Mouse (Mus musculus) CH12.LX (cell line): Measurements from ENCODE around the gene Bhmt2. TPM values are rescaled to one million over a fixed set of nuclear protein-coding genes. Genes with fewer than 3 reads are reported as not detected.

Source experiments
- DNase-seq: peaks from one replicate; pipeline ENCODE4 v3.0.0-alpha.2; 2013; ENCODE audit errors: extremely low read depth
- H3K27ac ChIP-seq: 2 replicates; pipeline ENCODE4 v1.5.1; 2012; ENCODE audit warnings: low read depth, mild to moderate bottlenecking, control low read depth, moderate library complexity; ENCODE audit not compliant: insufficient read depth
- H3K27me3 ChIP-seq: replicated peaks from 2 replicates; pipeline ENCODE3; 2012; ENCODE audit warnings: inconsistent platforms
- H3K36me3 ChIP-seq, 2 experiments: replicated peaks in 1 of 2; 2 replicates each; pipeline versions ENCODE3 to v1.6.1; 2012; ENCODE audit warnings: inconsistent platforms in 1 of 2, low read length in 1 of 2, mild to moderate bottlenecking in 1 of 2, mixed read lengths in 1 of 2, moderate library complexity in 1 of 2; ENCODE audit not compliant: control insufficient read depth in 1 of 2, insufficient read depth in 1 of 2
- H3K4me1 ChIP-seq, 2 experiments: 2 replicates each; pipeline ENCODE4 v1.6.1; 2012; ENCODE audit warnings: inconsistent platforms in 1 of 2, moderate library complexity in 1 of 2; ENCODE audit not compliant: insufficient read depth in 2 of 2, control insufficient read depth in 1 of 2
- H3K4me2 ChIP-seq: 2 replicates; pipeline ENCODE4 v1.6.1; 2012; ENCODE audit warnings: low read depth, mild to moderate bottlenecking, control low read depth; ENCODE audit not compliant: poor library complexity, insufficient read depth, severe bottlenecking
- H3K4me3 ChIP-seq, 3 experiments: fragments of 150-350 bp in 1 of 3; sonication (generic) in 1 of 3; replicated peaks in 1 of 3; 2 replicates each; pipeline versions ENCODE3 to v1.5.1; 2011 to 2012; ENCODE audit warnings: low read depth in 2 of 3, low read length in 2 of 3, mild to moderate bottlenecking in 2 of 3, moderate library complexity in 2 of 3, control low read depth in 1 of 3, improper control_type of control experiment in 1 of 3, inconsistent platforms in 1 of 3, mixed read lengths in 1 of 3; ENCODE audit not compliant: poor library complexity in 1 of 3
- H3K79me2 ChIP-seq: replicated peaks from 2 replicates; pipeline ENCODE4 v1.6.1; 2012; ENCODE audit warnings: mild to moderate bottlenecking, moderate library complexity; ENCODE audit not compliant: control insufficient read depth, poor library complexity, insufficient read depth, severe bottlenecking; ENCODE audit errors: extremely low read depth
- H3K9ac ChIP-seq: 2 replicates; pipeline ENCODE4 v1.6.1; 2012; ENCODE audit warnings: low read depth, mild to moderate bottlenecking, control low read depth, moderate library complexity; ENCODE audit not compliant: insufficient read depth
- H3K9me3 ChIP-seq: replicated peaks from 2 replicates; pipeline ENCODE3; 2012; ENCODE audit warnings: low read length, inconsistent platforms, mixed read lengths
- BHLHE40 ChIP-seq: IDR thresholded peaks from 2 replicates; pipeline ENCODE4 v1.6.1; 2011; ENCODE audit warnings: mild to moderate bottlenecking, low read depth, low read length, improper control_type of control experiment
- CHD2 ChIP-seq: IDR thresholded peaks from 2 replicates; pipeline ENCODE4 v1.6.1; 2011; ENCODE audit warnings: low read length, improper control_type of control experiment
- CTCF ChIP-seq, 2 experiments: IDR thresholded peaks in 1 of 2; conservative IDR thresholded peaks in 1 of 2; 2 replicates each; pipeline ENCODE4 v1.5.1; 2011 to 2012; ENCODE audit warnings: low read depth in 2 of 2, low read length in 2 of 2, improper control_type of control experiment in 1 of 2, inconsistent platforms in 1 of 2, mild to moderate bottlenecking in 1 of 2, moderate library complexity in 1 of 2
- E2F4 ChIP-seq: IDR thresholded peaks from 2 replicates; pipeline ENCODE4 v1.6.1; 2011; ENCODE audit warnings: low read depth, low read length, improper control_type of control experiment; ENCODE audit not compliant: insufficient replicate concordance
- ELF1 ChIP-seq: IDR thresholded peaks from 2 replicates; pipeline ENCODE4 v1.6.1; 2014; ENCODE audit warnings: low read depth, mild to moderate bottlenecking, inconsistent platforms, low read length, improper control_type of control experiment
- EP300 ChIP-seq: IDR thresholded peaks from 2 replicates; pipeline ENCODE4 v1.6.1; 2011; ENCODE audit warnings: low read length, improper control_type of control experiment
- ETS1 ChIP-seq: conservative IDR thresholded peaks from 2 replicates; pipeline ENCODE4 v1.6.1; 2012; ENCODE audit warnings: low read depth, mild to moderate bottlenecking, inconsistent platforms, low read length, improper control_type of control experiment, moderate library complexity
- GABPA ChIP-seq: IDR thresholded peaks from 2 replicates; pipeline ENCODE4 v1.6.1; 2012; ENCODE audit warnings: low read depth, low read length, improper control_type of control experiment, inconsistent platforms; ENCODE audit not compliant: insufficient replicate concordance
- IRF4 ChIP-seq: IDR thresholded peaks from 2 replicates; pipeline ENCODE4 v1.6.1; 2014; ENCODE audit warnings: low read depth, mild to moderate bottlenecking, inconsistent platforms, low read length, improper control_type of control experiment
- JUN ChIP-seq: IDR thresholded peaks from 2 replicates; pipeline ENCODE4 v1.6.1; 2011; ENCODE audit warnings: low read depth, mild to moderate bottlenecking, low read length, improper control_type of control experiment, moderate library complexity; ENCODE audit not compliant: insufficient read depth
- JUND ChIP-seq: conservative IDR thresholded peaks from 2 replicates; pipeline ENCODE4 v1.6.1; 2011; ENCODE audit warnings: low read depth, low read length, improper control_type of control experiment
- MAX ChIP-seq: IDR thresholded peaks from 2 replicates; pipeline ENCODE4 v1.6.1; 2011; ENCODE audit warnings: low read length, improper control_type of control experiment
- MEF2A ChIP-seq: IDR thresholded peaks from 2 replicates; pipeline ENCODE4 v1.6.1; 2014; ENCODE audit warnings: low read depth, mild to moderate bottlenecking, inconsistent platforms, low read length, improper control_type of control experiment, borderline replicate concordance
- NELFE ChIP-seq: IDR thresholded peaks from 2 replicates; pipeline ENCODE4 v1.6.1; 2011; ENCODE audit warnings: low read depth, low read length, improper control_type of control experiment
- POLR2A ChIP-seq: IDR thresholded peaks from 2 replicates; pipeline ENCODE4 v1.6.1; 2011; ENCODE audit warnings: low read depth, mild to moderate bottlenecking, improper control_type of control experiment, low read length
- RAD21 ChIP-seq: IDR thresholded peaks from 2 replicates; pipeline ENCODE4 v1.6.1; 2011; ENCODE audit warnings: low read depth, mild to moderate bottlenecking, low read length, improper control_type of control experiment, moderate library complexity
- SIN3A ChIP-seq: IDR thresholded peaks from 2 replicates; pipeline ENCODE4 v1.6.1; 2012; ENCODE audit warnings: low read length, improper control_type of control experiment, inconsistent platforms
- SMC3 ChIP-seq: IDR thresholded peaks from 2 replicates; pipeline ENCODE4 v1.6.1; 2011; ENCODE audit warnings: low read depth, low read length, improper control_type of control experiment
- TCF12 ChIP-seq: IDR thresholded peaks from 2 replicates; pipeline ENCODE4 v1.6.1; 2014; ENCODE audit warnings: low read depth, mild to moderate bottlenecking, inconsistent platforms, low read length, improper control_type of control experiment
- USF1 ChIP-seq: IDR thresholded peaks from 2 replicates; pipeline ENCODE4 v1.6.1; 2014; ENCODE audit warnings: low read depth, mild to moderate bottlenecking, inconsistent platforms, low read length, improper control_type of control experiment
- USF2 ChIP-seq: conservative IDR thresholded peaks from 2 replicates; pipeline ENCODE4 v1.6.1; 2011; ENCODE audit warnings: low read depth, low read length, improper control_type of control experiment
- ZC3H11A ChIP-seq: IDR thresholded peaks from 2 replicates; pipeline ENCODE4 v1.6.1; 2012; ENCODE audit warnings: low read depth, mild to moderate bottlenecking, inconsistent platforms, low read length, improper control_type of control experiment
- ZMIZ1 ChIP-seq: IDR thresholded peaks from 2 replicates; pipeline ENCODE4 v1.6.1; 2012; ENCODE audit warnings: low read depth, mild to moderate bottlenecking, inconsistent platforms, low read length, improper control_type of control experiment
- ZNF384 ChIP-seq: IDR thresholded peaks from 2 replicates; pipeline ENCODE4 v1.6.1; 2012; ENCODE audit warnings: low read depth, low read length, improper control_type of control experiment, inconsistent platforms
- dilution Hi-C: fragments of 300-500 bp; cut with MboI; formaldehyde crosslinking; loops from 2 replicates; pipeline ENCODE4 v1.14.3; 2020; ENCODE audit warnings: low sequenced_read_pairs; ENCODE audit not compliant: extremely low pct_unique_long_range_greater_than_20kb, extremely low pct_ligation_motif_present
- in situ Hi-C: fragments of 300-500 bp; cut with MboI; formaldehyde crosslinking; loops from 3 replicates; pipeline ENCODE4 v1.14.3; 2019; ENCODE audit warnings: low sequenced_read_pairs, low pct_ligation_motif_present, low pct_unique_long_range_greater_than_20kb, mixed read lengths
- polyA plus RNA-seq: library from polyadenylated mRNA; unstranded; fragments of >175 nt; gene quantifications from 2 replicates; pipeline ENCODE4 v1.2.1, GENCODE M21; 2012; ENCODE audit warnings: low read depth; ENCODE audit not compliant: insufficient read length
- total RNA-seq, 2 experiments: library from RNA; depleted of rRNA; stranded (reverse); fragments of 300-350 nt in 1 of 2; fragments of >200 nt in 1 of 2; gene quantifications; 2 replicates each; pipeline ENCODE4 v1.2.3; 2012 to 2014

The Bhmt2 gene
- total and polyA plus RNA-seq, 3 experiments: not detected

GRCm38 (mm10) chr13:93614361-93614948 lies 59.6 kb downstream of the Bhmt2 start:
- in situ Hi-C loops: loop anchor here (25.0 kb wide), 2 partner anchors 277 to 852 kb away; no protein-coding TSS in a partner anchor
- no peak overlapping the region for H3K4me2 ChIP-seq
- H3K79me2 ChIP-seq: no peaks in the 10 kb centered on the region
- DNase-seq: no peak
- H3K27ac ChIP-seq: no peak overlapping the region
- TF ChIP-seq JUN (no peak), ZNF384 (no peak), ZC3H11A (no peak), JUND (no peak), CHD2 (no peak), ETS1 (no peak), ELF1 (no peak), SIN3A (no peak), USF1 (no peak), ZMIZ1 (no peak), USF2 (no peak), NELFE (no peak), MEF2A (no peak), POLR2A (no peak), TCF12 (no peak), E2F4 (no peak), BHLHE40 (no peak)
- H3K36me3 ChIP-seq: no peaks in the 10 kb centered on the region
- no peaks in the 10 kb centered on the region for H3K9me3 ChIP-seq
- H3K4me3 ChIP-seq: no peak overlapping the region
- no peak overlapping the region for H3K9ac ChIP-seq
- no peaks in the 10 kb centered on the region for H3K27me3 ChIP-seq
- dilution Hi-C loops: no loop called here
- no peaks in the 10 kb centered on the region for H3K4me1 ChIP-seq

- H3K79me2 ChIP-seq: no peaks in the 10 kb centered on the region
- dilution Hi-C loops: no loop called here
These were observed 60.3 kb downstream of the Bhmt2 start for GRCm38 (mm10) chr13:93613771-93614170.

More at GRCm38 (mm10) chr13:93613771-93614170, 60.3 kb downstream of the Bhmt2 start:
- H3K27me3 ChIP-seq: no peaks in the 10 kb centered on the region
- no peak for DNase-seq
- H3K36me3 ChIP-seq: no peaks in the 10 kb centered on the region
- H3K9ac ChIP-seq: no peak overlapping the region
- H3K4me3 ChIP-seq: no peak overlapping the region
- H3K9me3 ChIP-seq: no peaks in the 10 kb centered on the region
- H3K4me1 ChIP-seq: no peaks in the 10 kb centered on the region
- in situ Hi-C loops: loop anchor here (25.0 kb wide), 2 partner anchors 276 to 851 kb away; no protein-coding TSS in a partner anchor
- H3K4me2 ChIP-seq: no peak overlapping the region
- TF ChIP-seq EP300 (no peak), ZC3H11A (no peak), GABPA (no peak), RAD21 (peak; percentile 28), MAX (no peak), SMC3 (peak; percentile 12; the same call in 1 of the 2 replicates), IRF4 (no peak), CTCF (conservative IDR thresholded peaks at IDR 0.05 in 1 of 2, IDR thresholded peaks at IDR 0.05 in 1 of 2; ENCODE audit: low read depth in 2 of 2, low read length in 2 of 2) (peak in 1 of 2 experiments; percentile 31; a peak in 2 of 4 replicates), BHLHE40 (no peak), SIN3A (no peak)
- TF ChIP-seq, all 38 proteins: peak for 3
- no peak overlapping the region for H3K27ac ChIP-seq
